Mouse (Mus musculus) embryonic facial prominence, embryonic 15.5 days (tissue): ENCODE data around the gene Ppp1r12b. TPM values are rescaled to one million over a fixed set of nuclear protein-coding genes. Genes with fewer than 3 reads are reported as not detected.

Experiments used
- ATAC-seq: fragments of 200-750 bp; cut with Nextera tagmentation; 2 replicates; pipeline ENCODE4 v1.8.0; 2017; ENCODE audit warnings: low read depth, moderate TSS enrichment; ENCODE audit not compliant: insufficient number of reproducible peaks, low FRiP score, low TSS enrichment
- H3K27ac ChIP-seq: fragments of 300-500 bp; sonication (generic); replicated peaks from 2 replicates; pipeline ENCODE4 v1.5.1; 2015; ENCODE audit warnings: mild to moderate bottlenecking, inconsistent platforms
- H3K27me3 ChIP-seq: fragments of 300-500 bp; sonication (generic); 2 replicates; pipeline ENCODE4 v1.6.1; 2015; ENCODE audit warnings: inconsistent platforms
- H3K36me3 ChIP-seq: fragments of 300-500 bp; sonication (generic); 2 replicates; pipeline ENCODE4 v1.6.1; 2015; ENCODE audit warnings: mild to moderate bottlenecking, inconsistent platforms
- H3K4me1 ChIP-seq: fragments of 300-500 bp; sonication (generic); 2 replicates; pipeline ENCODE4 v1.6.1; 2015; ENCODE audit warnings: inconsistent platforms
- H3K4me2 ChIP-seq: fragments of 300-500 bp; sonication (generic); replicated peaks from 2 replicates; pipeline ENCODE4 v1.6.1; 2015; ENCODE audit warnings: mild to moderate bottlenecking, inconsistent platforms
- H3K4me3 ChIP-seq: fragments of 300-500 bp; sonication (generic); replicated peaks from 2 replicates; pipeline ENCODE4 v1.5.1; 2015; ENCODE audit warnings: mild to moderate bottlenecking, inconsistent platforms
- H3K9ac ChIP-seq: fragments of 300-500 bp; sonication (generic); 2 replicates; pipeline ENCODE4 v1.6.1; 2015; ENCODE audit warnings: inconsistent platforms
- H3K9me3 ChIP-seq: fragments of 300-500 bp; sonication (generic); replicated peaks from 2 replicates; pipeline ENCODE4 v1.6.1; 2016; ENCODE audit warnings: inconsistent platforms
- WGBS: fragments of 180-500 bp; shearing (Covaris S2); methylation state at CpG from one replicate; pipeline ENCODE4 v1.1.7; 2015; 5-methylcytosine and 5-hydroxymethylcytosine counted together
- microRNA-seq: library from miRNA; unstranded; fragments of <30 nt; microRNA quantifications from one replicate; pipeline ENCODE4, GENCODE M21; 2016; ENCODE audit warnings: borderline number of aligned reads
- polyA plus RNA-seq: library from polyadenylated mRNA; unstranded; fragments of >200 nt; fragmentation: Nextera tagmentation; extraction: Ambion mirVana; gene quantifications from 2 replicates; pipeline ENCODE4 v1.2.1, GENCODE M21; 2015

The Ppp1r12b gene
- polyA plus RNA-seq, 1 experiment from 2014 or later, result 9.6 TPM

DNA sequence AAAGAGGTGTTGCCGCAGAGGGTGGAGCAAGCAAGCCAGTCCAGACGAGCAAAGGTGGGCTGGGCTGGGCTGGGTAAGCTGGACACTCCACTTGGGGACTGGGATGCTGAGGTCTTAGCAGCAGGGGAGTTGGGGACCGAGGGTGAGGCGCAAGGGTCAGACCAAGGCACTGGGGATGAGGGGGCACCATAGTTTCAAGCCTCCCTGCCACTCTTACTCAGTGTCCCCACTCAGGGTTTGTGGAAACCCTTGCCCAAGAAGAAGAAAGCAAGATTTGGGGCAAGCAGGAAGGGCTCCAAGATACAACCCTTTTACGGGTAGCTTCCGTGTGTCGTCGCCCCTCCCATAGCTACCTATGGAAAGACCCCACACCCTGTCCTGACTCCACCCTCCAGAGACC is 247.5 kb downstream of the Ppp1r12b start:
- H3K9me3 ChIP-seq, result no peaks in the 10 kb centered on the region
- peak overlapping the region; percentile 50 for H3K4me3 ChIP-seq
- WGBS, result 12% methylated on average over 8 of the region's 8 CpGs
- H3K36me3 ChIP-seq, result no peaks in the 10 kb centered on the region
- peaks cover 69% of the 10 kb centered on the region for H3K27me3 ChIP-seq
- ATAC-seq, result no peak
- H3K27ac ChIP-seq, result no peak overlapping the region
- H3K4me2 ChIP-seq, result peak overlapping the region; percentile 95
- no peak overlapping the region for H3K9ac ChIP-seq
- peaks cover 24% of the 10 kb centered on the region for H3K4me1 ChIP-seq

DNA sequence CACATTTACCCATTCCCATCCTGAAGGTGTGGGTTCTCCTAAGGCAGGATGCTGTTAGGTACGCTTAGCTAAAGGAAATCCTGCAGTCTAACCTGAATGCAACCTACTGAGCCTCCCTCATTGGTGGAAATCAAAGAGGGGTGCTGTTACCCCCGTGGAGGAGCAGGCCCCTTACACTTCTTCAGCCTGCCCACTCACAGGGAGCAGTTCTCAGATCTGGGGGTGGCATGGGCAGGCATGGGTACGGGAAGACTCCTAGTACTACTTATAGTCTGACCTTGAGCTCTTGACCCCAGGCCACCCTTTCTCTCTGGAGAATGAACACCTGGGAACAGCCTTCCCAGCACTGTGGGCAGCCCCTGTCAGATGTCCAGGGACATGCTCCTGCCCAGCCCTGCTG is 248.2 kb downstream of the Ppp1r12b start:
- Histone ChIP-seq H3K4me3 (no peak overlapping the region), H3K27ac (no peak overlapping the region), H3K27me3 (peaks cover 65% of the 10 kb centered on the region), H3K9me3 (no peaks in the 10 kb centered on the region), H3K36me3 (no peaks in the 10 kb centered on the region), H3K9ac (no peak overlapping the region), H3K4me1 (peaks cover 24% of the 10 kb centered on the region), H3K4me2 (no peak overlapping the region)
- no peak for ATAC-seq
- WGBS, result 74% methylated on average over 3 of the region's 3 CpGs

DNA sequence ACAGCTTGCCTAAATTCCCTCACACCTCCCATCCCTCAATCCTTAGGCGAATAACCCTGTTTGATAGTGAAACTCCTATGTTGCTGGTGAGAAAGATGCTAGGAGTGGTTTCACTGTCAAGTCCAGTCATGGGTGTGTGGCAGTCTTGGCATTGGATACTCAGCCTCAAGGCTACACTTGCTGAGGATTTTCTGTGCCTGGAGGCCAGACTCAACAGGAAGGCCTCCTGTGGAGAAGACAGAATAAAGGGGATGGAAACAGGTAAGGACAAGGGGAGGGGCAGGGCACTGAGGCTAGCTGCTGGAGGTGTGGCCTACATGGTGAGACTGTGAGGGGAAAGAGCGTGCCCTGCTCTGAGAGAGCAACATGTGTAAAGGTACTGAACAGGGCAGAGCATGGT is 249.2 kb downstream of the Ppp1r12b start:
- H3K27ac ChIP-seq, result no peak overlapping the region
- no peak for ATAC-seq
- no peak overlapping the region for H3K4me3 ChIP-seq
- 61% methylated on average over 2 of the region's 2 CpGs for WGBS
- H3K27me3 ChIP-seq, result peaks cover 60% of the 10 kb centered on the region
- H3K4me2 ChIP-seq, result no peak overlapping the region
- no peak overlapping the region for H3K9ac ChIP-seq
- no peaks in the 10 kb centered on the region for H3K36me3 ChIP-seq
- no peaks in the 10 kb centered on the region for H3K9me3 ChIP-seq
- H3K4me1 ChIP-seq, result peaks cover 24% of the 10 kb centered on the region

Small RNA genes lying within 50 kb of the gene (microRNA-seq; reads per million reads assigned to microRNA genes)
- gene Gm22232, result not detected

Other genes with a start within 250 kb of the Ppp1r12b start
- 27.0 and 30.3 TPM in 2 replicates for gene Ube2t, start 6.6 kb upstream of the Ppp1r12b start, polyA plus RNA-seq
- 14.2 and 15.1 TPM in 2 replicates for gene Lgr6, start 149.3 kb upstream of the Ppp1r12b start, polyA plus RNA-seq
- 2.6 and 2.8 TPM in 2 replicates for gene Ptpn7, start 176.8 kb upstream of the Ppp1r12b start, polyA plus RNA-seq
- 77.8 and 85.7 TPM in 2 replicates for gene Arl8a, start 190.9 kb upstream of the Ppp1r12b start, polyA plus RNA-seq
- 0.16 TPM in 1 of 2 replicates, not detected in the other for gene Gpr37l1, start 211.7 kb upstream of the Ppp1r12b start, polyA plus RNA-seq